Mouse (Mus musculus): ENCODE data around the gene S1pr3.

GRCm38 (mm10) chr13:51424647-51425046 lies 16.2 kb downstream of the S1pr3 start:
- no peak for TF ChIP-seq POLR2A (IDR thresholded peaks at IDR 0.05; ENCODE audit: low read depth, low read length)
- TF ChIP-seq CTCF (IDR thresholded peaks at IDR 0.05; ENCODE audit: borderline replicate concordance, insufficient read depth, low read length): peak; percentile 60
